Mouse (Mus musculus): ENCODE data around the gene Tlr6.

Gene Tlr6

GRCm38 (mm10) chr5:64932215-64932614 lies 27.7 kb downstream of the Tlr6 start:
- no peak for DNase-seq (ENCODE audit: low spot score in 2 of 2)

GRCm38 (mm10) chr5:64922891-64923381 lies 37.0 kb downstream of the Tlr6 start:
- no peak for DNase-seq (ENCODE audit: low spot score in 2 of 2)

- no peak for DNase-seq (ENCODE audit: low spot score in 2 of 2)
Measured at GRCm38 (mm10) chr5:64918616-64919597, 41.0 kb downstream of the Tlr6 start.

- DNase-seq (ENCODE audit: low spot score in 2 of 2) = no peak
Measured at GRCm38 (mm10) chr5:64917721-64918120, 42.2 kb downstream of the Tlr6 start.

- DNase-seq (ENCODE audit: low spot score in 2 of 2) = no peak
Measured at GRCm38 (mm10) chr5:64917161-64917560, 42.7 kb downstream of the Tlr6 start.

- DNase-seq (ENCODE audit: low spot score in 2 of 2) = no peak
Measured at GRCm38 (mm10) chr5:64908585-64909284, 51.2 kb downstream of the Tlr6 start.

GRCm38 (mm10) chr5:64907906-64908305 lies 52.0 kb downstream of the Tlr6 start:
- no peak for DNase-seq (ENCODE audit: low spot score in 2 of 2)

GRCm38 (mm10) chr5:64905516-64906271 lies 54.2 kb downstream of the Tlr6 start:
- no peak for DNase-seq (ENCODE audit: low spot score in 2 of 2)

Data from right cerebral cortex, postnatal 36 days (tissue).